In genomic region chr1:171232800-171233730, GRCm38 (mm10) we compare ENCODE assay signal across 13 mouse cellular contexts. TPM values are rescaled to one million over a fixed set of nuclear protein-coding genes. Genes with fewer than 3 reads are reported as not detected.
DNase-seq lines count a peak whose midpoint lies in the region; ATAC-seq and TF ChIP-seq lines count a peak whose summit lies in the region.
"Had no signal": no experiment of that assay in that cellular context is flagged by ENCODE, and none has a peak within 500 bp of the region (broad histone marks: within the 10 kb centered on the region; RNA-seq: fewer than 3 reads in every experiment).

No protein-coding gene starts in this region.

- H3K4me3 ChIP-seq in heart, embryonic 13.5 days = 0 out of 2 replicates have a peak overlapping the region, but pooled peaks have one; percentile 6
- H3K4me3 ChIP-seq in intestine, postnatal 0 days (ENCODE audit: low read depth, low read length) = no peak overlapping the region; the same call in 1 of the 2 replicates
- H3K4me3 ChIP-seq in macrophage (ENCODE audit: inconsistent target) = peak overlapping the region; percentile 99
- no peak overlapping the region for H3K4me3 ChIP-seq in forebrain, embryonic 15.5 days
- H3K4me3 ChIP-seq: erythroblast, embryonic 14.5 days; hindbrain, embryonic 12.5 days had no signal

- ATAC-seq in heart, embryonic 13.5 days (ENCODE audit: extremely low read depth, insufficient number of reproducible peaks, low FRiP score, low TSS enrichment) = no peak
- ATAC-seq in intestine, postnatal 0 days = no peak
- ATAC-seq in forebrain, embryonic 15.5 days (replicated peaks) = no peak
- ATAC-seq: midbrain, embryonic 16.5 days had no signal

- peaks cover 90% of the 10 kb centered on the region for H3K79me2 ChIP-seq in macrophage (ENCODE audit: inconsistent target)

- H3K9me3 ChIP-seq in heart, embryonic 13.5 days = no peaks in the 10 kb centered on the region
- H3K9me3 ChIP-seq in intestine, postnatal 0 days (ENCODE audit: control insufficient read depth) = no peaks in the 10 kb centered on the region
- no peaks in the 10 kb centered on the region for H3K9me3 ChIP-seq in forebrain, embryonic 15.5 days
- H3K9me3 ChIP-seq: hindbrain, embryonic 12.5 days had no signal

- no peak for DNase-seq in heart, postnatal 36 days
- DNase-seq in NIH3T3 (ENCODE audit: low read depth) = peak; percentile 69
- DNase-seq in urinary bladder, postnatal 4 days (ENCODE audit: low spot score in 2 of 2) = no peak
- no peak for DNase-seq in thymus, postnatal 4 days
- DNase-seq: cerebellum, postnatal 25 days; kidney, postnatal 4 days had no signal

- H3K27me3 ChIP-seq in heart, embryonic 13.5 days (replicated peaks) = no peaks in the 10 kb centered on the region
- H3K27me3 ChIP-seq in intestine, postnatal 0 days (replicated peaks; ENCODE audit: control insufficient read depth, insufficient read depth, low read length) = no peaks in the 10 kb centered on the region
- no peaks in the 10 kb centered on the region for H3K27me3 ChIP-seq in forebrain, embryonic 15.5 days
- H3K27me3 ChIP-seq: hindbrain, embryonic 12.5 days had no signal

- H3K27ac ChIP-seq in heart, embryonic 13.5 days (replicated peaks) = peak overlapping the region; percentile 37
- 0 out of 2 replicates have a peak overlapping the region, but pooled peaks have one; percentile 23 for H3K27ac ChIP-seq in intestine, postnatal 0 days (ENCODE audit: low read depth, low read length)
- peak overlapping the region; percentile 99 for H3K27ac ChIP-seq in macrophage
- H3K27ac ChIP-seq in forebrain, embryonic 15.5 days (replicated peaks) = no peak overlapping the region
- H3K27ac ChIP-seq: hindbrain, embryonic 12.5 days had no signal

- 0 out of 2 replicates have a peak overlapping the region, but pooled peaks have one; percentile 48 for H3K9ac ChIP-seq in heart, embryonic 13.5 days
- no peak overlapping the region for H3K9ac ChIP-seq in intestine, postnatal 0 days (ENCODE audit: low read depth, low read length)
- H3K9ac ChIP-seq in forebrain, embryonic 15.5 days (replicated peaks) = no peak overlapping the region
- H3K9ac ChIP-seq: hindbrain, embryonic 12.5 days had no signal

- intact Hi-C loops in heart, postnatal 36 days (cut with DNase I) = no loop called here

- no peak overlapping the region for H3K4me2 ChIP-seq in heart, embryonic 13.5 days
- no peak overlapping the region for H3K4me2 ChIP-seq in intestine, postnatal 0 days (replicated peaks; ENCODE audit: low read depth)
- no peak overlapping the region for H3K4me2 ChIP-seq in forebrain, embryonic 15.5 days (replicated peaks)
- H3K4me2 ChIP-seq: hindbrain, embryonic 12.5 days had no signal

- 55% methylated on average over 12 of the region's 12 CpGs for WGBS in heart, embryonic 13.5 days
- 67% methylated on average over 12 of the region's 12 CpGs for WGBS in intestine, postnatal 0 days
- WGBS in macrophage (ENCODE audit: missing documents) = 21% methylated on average over 12 of the region's 12 CpGs
- 86% methylated on average over 12 of the region's 12 CpGs for WGBS in forebrain, embryonic 15.5 days

- no peak for TF ChIP-seq CTCF in intestine, postnatal 0 days (IDR thresholded peaks at IDR 0.05; ENCODE audit: low read depth)

- peaks cover 23% of the 10 kb centered on the region for H3K4me1 ChIP-seq in heart, embryonic 13.5 days
- H3K4me1 ChIP-seq in intestine, postnatal 0 days (replicated peaks; ENCODE audit: control insufficient read depth, insufficient read depth, low read length) = no peaks in the 10 kb centered on the region
- no peaks in the 10 kb centered on the region for H3K4me1 ChIP-seq in forebrain, embryonic 15.5 days

- peaks cover 48% of the 10 kb centered on the region for H3K36me3 ChIP-seq in heart, embryonic 13.5 days
- peaks cover 47% of the 10 kb centered on the region for H3K36me3 ChIP-seq in intestine, postnatal 0 days (ENCODE audit: control insufficient read depth, insufficient read depth)
- H3K36me3 ChIP-seq in macrophage (ENCODE audit: inconsistent target) = peaks cover 39% of the 10 kb centered on the region
- peaks cover 40% of the 10 kb centered on the region for H3K36me3 ChIP-seq in forebrain, embryonic 15.5 days

RNA-seq across cellular contexts. Expression of gene Fcer1g, which starts 1.1 kb away (rescaled TPM):
- polyA plus RNA-seq in heart, embryonic 13.5 days (2015; fragmentation: Nextera tagmentation; extraction: Ambion mirVana) = 29.5 and 33.1 TPM in 2 replicates
- 10 to 100 TPM; 13.3 to 16.3 TPM for total RNA-seq in heart, postnatal 36 days (2021)
- polyA plus RNA-seq in intestine, postnatal 0 days (2015; fragmentation: Nextera tagmentation; extraction: Ambion mirVana) = 47.7 and 54.0 TPM in 2 replicates
- total RNA-seq in macrophage (2018; cell fraction: chromatin; rRNA removed) = 100 to 1,000 TPM in 25 of 26 experiments, 10 to 100 TPM in 1; 78.8 to 647 (median 361) TPM
- 1,000 to 10,000 TPM; 1,924 to 5,319 (median 3,310) TPM for total RNA-seq in macrophage (2018; cell fraction: cytosol; rRNA removed)
- 1,000 to 10,000 TPM in 15 of 26 experiments, 100 to 1,000 TPM in 11; 367 to 3,018 (median 1,452) TPM for total RNA-seq in macrophage (2018; cell fraction: nucleus; rRNA removed)
- 1,664 to 2,638 TPM (median 2,193 TPM) in 3 replicates for polyA plus RNA-seq in macrophage (2018)
- 19.6 and 22.0 TPM in 2 replicates for polyA plus RNA-seq in forebrain, embryonic 15.5 days (2015; fragmentation: Nextera tagmentation; extraction: Ambion mirVana)

RNA-seq across cellular contexts. Expression of gene Apoa2, which starts 8.2 kb away (rescaled TPM):
- 21.9 and 119 TPM in 2 replicates for polyA plus RNA-seq in heart, embryonic 13.5 days (2015; fragmentation: Nextera tagmentation; extraction: Ambion mirVana)
- 1 to 10 TPM in 1 of 2 experiments, under 1 TPM in 1; 0.75 to 2.0 TPM for total RNA-seq in heart, postnatal 36 days (2021)
- polyA plus RNA-seq in intestine, postnatal 0 days (2015; fragmentation: Nextera tagmentation; extraction: Ambion mirVana) = 9.2 and 14.1 TPM in 2 replicates
- not detected for total RNA-seq in macrophage (2018; cell fraction: chromatin; rRNA removed)
- 1 to 10 TPM in 13 of 26 experiments, under 1 TPM in 10, not detected in 3; 0.47 to 1.8 (median 1.0) TPM for total RNA-seq in macrophage (2018; cell fraction: cytosol; rRNA removed)
- not detected for total RNA-seq in macrophage (2018; cell fraction: nucleus; rRNA removed)
- 1.1 TPM in 1 of 3 replicates, not detected in the others for polyA plus RNA-seq in macrophage (2018)
- 1.8 and 4.2 TPM in 2 replicates for polyA plus RNA-seq in forebrain, embryonic 15.5 days (2015; fragmentation: Nextera tagmentation; extraction: Ambion mirVana)

RNA-seq across cellular contexts. Expression of gene Tomm40l, which starts 10.8 kb away (rescaled TPM):
- 44.8 and 52.5 TPM in 2 replicates for polyA plus RNA-seq in heart, embryonic 13.5 days (2015; fragmentation: Nextera tagmentation; extraction: Ambion mirVana)
- total RNA-seq in heart, postnatal 36 days (2021) = 10 to 100 TPM; 81.8 to 82.7 TPM
- polyA plus RNA-seq in intestine, postnatal 0 days (2015; fragmentation: Nextera tagmentation; extraction: Ambion mirVana) = 14.7 and 16.5 TPM in 2 replicates
- 10 to 100 TPM; 10.1 to 72.2 (median 32.8) TPM for total RNA-seq in macrophage (2018; cell fraction: chromatin; rRNA removed)
- 10 to 100 TPM; 14.6 to 28.8 (median 22.2) TPM for total RNA-seq in macrophage (2018; cell fraction: cytosol; rRNA removed)
- total RNA-seq in macrophage (2018; cell fraction: nucleus; rRNA removed) = 10 to 100 TPM; 13.0 to 48.9 (median 29.2) TPM
- 13.6 to 38.3 TPM (median 28.2 TPM) in 3 replicates for polyA plus RNA-seq in macrophage (2018)
- 42.0 and 46.6 TPM in 2 replicates for polyA plus RNA-seq in forebrain, embryonic 15.5 days (2015; fragmentation: Nextera tagmentation; extraction: Ambion mirVana)

RNA-seq across cellular contexts. Expression of gene Adamts4, which starts 17.2 kb away (rescaled TPM):
- polyA plus RNA-seq in heart, embryonic 13.5 days (2015; fragmentation: Nextera tagmentation; extraction: Ambion mirVana) = 3.5 and 3.6 TPM in 2 replicates
- total RNA-seq in heart, postnatal 36 days (2021) = under 1 TPM; 0.50 to 0.92 TPM
- polyA plus RNA-seq in intestine, postnatal 0 days (2015; fragmentation: Nextera tagmentation; extraction: Ambion mirVana) = 2.0 and 2.8 TPM in 2 replicates
- 10 to 100 TPM in 3 of 26 experiments, 1 to 10 TPM in 5, under 1 TPM in 6, not detected in 12; 0.19 to 61.4 (median 1.3) TPM for total RNA-seq in macrophage (2018; cell fraction: chromatin; rRNA removed)
- 10 to 100 TPM in 1 of 26 experiments, 1 to 10 TPM in 3, under 1 TPM in 17, not detected in 5; 0.03 to 27.9 (median 0.11) TPM for total RNA-seq in macrophage (2018; cell fraction: cytosol; rRNA removed)
- 10 to 100 TPM in 3 of 26 experiments, 1 to 10 TPM in 3, under 1 TPM in 13, not detected in 7; 0.11 to 67.7 (median 0.33) TPM for total RNA-seq in macrophage (2018; cell fraction: nucleus; rRNA removed)
- 0.04 TPM in 1 of 3 replicates, not detected in the others for polyA plus RNA-seq in macrophage (2018)
- 8.1 and 8.3 TPM in 2 replicates for polyA plus RNA-seq in forebrain, embryonic 15.5 days (2015; fragmentation: Nextera tagmentation; extraction: Ambion mirVana)
- polyA plus RNA-seq: erythroblast, embryonic 14.5 days had no signal

RNA-seq across cellular contexts. Expression of gene Ndufs2, which starts 18.1 kb away (rescaled TPM):
- polyA plus RNA-seq in heart, embryonic 13.5 days (2015; fragmentation: Nextera tagmentation; extraction: Ambion mirVana) = 424 and 495 TPM in 2 replicates
- total RNA-seq in heart, postnatal 36 days (2021) = 1,000 to 10,000 TPM; 1,421 to 1,530 TPM
- 249 and 255 TPM in 2 replicates for polyA plus RNA-seq in intestine, postnatal 0 days (2015; fragmentation: Nextera tagmentation; extraction: Ambion mirVana)
- 100 to 1,000 TPM in 5 of 26 experiments, 10 to 100 TPM in 21; 23.3 to 134 (median 69.0) TPM for total RNA-seq in macrophage (2018; cell fraction: chromatin; rRNA removed)
- 100 to 1,000 TPM in 24 of 26 experiments, 10 to 100 TPM in 2; 92.6 to 136 (median 113) TPM for total RNA-seq in macrophage (2018; cell fraction: cytosol; rRNA removed)
- total RNA-seq in macrophage (2018; cell fraction: nucleus; rRNA removed) = 100 to 1,000 TPM in 5 of 26 experiments, 10 to 100 TPM in 21; 40.2 to 135 (median 71.8) TPM
- polyA plus RNA-seq in macrophage (2018) = 84.3 to 125 TPM (median 122 TPM) in 3 replicates
- 215 and 221 TPM in 2 replicates for polyA plus RNA-seq in forebrain, embryonic 15.5 days (2015; fragmentation: Nextera tagmentation; extraction: Ambion mirVana)

Comparison
In these comparisons a context has a peak if more than half of its experiments do, and no peak if none do; other contexts are left out.
1. H3K4me3 ChIP-seq: peak in heart, embryonic 13.5 days (single experiment) and macrophage (single experiment); none in intestine, postnatal 0 days (single experiment) and forebrain, embryonic 15.5 days (single experiment).
2. RNA of gene Fcer1g, which starts 1.1 kb away (polyA plus RNA-seq): 1,664 to 2,638 TPM in macrophage; 47.7 to 54.0 TPM in intestine, postnatal 0 days, 29.5 to 33.1 TPM in heart, embryonic 13.5 days and 19.6 to 22.0 TPM in forebrain, embryonic 15.5 days; every median in the first group is over 10 times any median in the second.